Mouse (Mus musculus): ENCODE data around the gene Usb1. TPM values are rescaled to one million over a fixed set of nuclear protein-coding genes. Genes with fewer than 3 reads are reported as not detected.
A peak's percentile ranks its signal among the peaks of the same experiment; 100 is the strongest.

Gene Usb1
- total RNA-seq, 4 experiments from 2014 or later, result 11.3 to 14.0 (median 13.2) TPM

DNA sequence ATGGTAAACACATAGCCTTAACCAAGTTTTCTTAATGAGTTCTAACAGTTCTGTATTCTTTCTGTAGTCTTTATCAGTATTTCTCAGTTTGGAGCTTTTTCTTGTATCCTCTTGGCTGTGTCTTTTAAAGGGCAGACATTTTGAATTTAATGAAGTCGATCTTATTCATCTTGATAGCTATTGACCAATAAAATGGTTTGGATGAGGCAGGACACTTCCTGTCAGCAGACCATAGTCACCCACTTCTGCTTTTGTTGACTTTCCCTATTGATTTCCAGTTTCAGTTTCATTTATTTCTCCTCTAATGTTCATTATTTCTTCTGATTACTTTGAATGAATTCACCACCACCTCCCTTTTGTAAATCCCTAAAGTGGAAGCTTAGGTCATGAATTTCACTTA, 3.6 kb downstream of the Usb1 start:
- no peak for DNase-seq (ENCODE audit: low spot score)

DNA sequence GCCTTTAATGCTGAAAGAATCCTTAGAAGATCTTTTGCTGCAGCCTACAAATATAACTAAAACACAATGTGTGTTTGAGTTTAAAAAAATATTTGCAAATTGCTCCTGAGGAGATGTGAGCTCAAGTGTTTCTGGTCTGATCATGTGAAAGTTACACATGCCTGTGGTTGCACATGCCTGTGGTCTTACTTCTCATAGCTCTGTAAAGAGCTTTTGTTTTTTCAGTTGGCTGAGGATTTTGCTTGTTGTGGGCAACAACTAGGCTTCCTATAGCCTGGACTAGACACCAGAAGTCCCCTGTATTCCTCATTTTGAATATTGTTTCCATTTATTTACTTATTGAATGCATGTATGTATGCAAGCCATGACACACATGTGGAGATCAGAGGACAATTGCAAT, 4.3 kb downstream of the Usb1 start:
- no peak for DNase-seq (ENCODE audit: low spot score)

GRCm38 (mm10) chr8:95341721-95342120, 9.6 kb downstream of the Usb1 start:
- peak; percentile 55 for DNase-seq (ENCODE audit: low spot score)

GRCm38 (mm10) chr8:95344668-95345067, 12.6 kb downstream of the Usb1 start:
- no peak for DNase-seq (ENCODE audit: low spot score)

GRCm38 (mm10) chr8:95346643-95347545, 14.8 kb downstream of the Usb1 start:
- DNase-seq (ENCODE audit: low spot score), result peak; percentile 77

DNA sequence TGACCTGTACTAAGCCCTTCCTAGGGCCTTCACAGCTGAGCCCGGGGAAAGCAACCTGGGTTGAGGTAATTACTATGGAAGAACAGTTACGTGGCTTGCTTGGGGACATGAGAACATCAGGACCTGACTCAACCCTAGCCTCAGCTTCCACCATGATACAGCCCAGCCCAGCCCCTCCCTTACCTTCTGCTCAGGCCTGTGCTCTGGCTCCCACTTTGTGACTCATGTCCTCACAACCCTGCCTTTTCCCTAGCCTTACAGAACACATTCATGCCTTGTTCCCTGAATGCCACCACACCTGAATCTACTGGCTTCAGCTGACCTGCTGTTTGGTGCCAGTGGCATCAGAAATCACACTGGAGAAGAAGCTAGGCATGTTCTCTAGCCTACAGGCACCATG, 16.3 kb downstream of the Usb1 start:
- DNase-seq (ENCODE audit: low spot score), result no peak

- DNase-seq (ENCODE audit: low spot score), result peak; percentile 59
These were observed 16.9 kb downstream of the Usb1 start for GRCm38 (mm10) chr8:95348811-95349630.

- DNase-seq (ENCODE audit: low spot score), result no peak
These were observed 19.4 kb downstream of the Usb1 start for GRCm38 (mm10) chr8:95351461-95351860.

GRCm38 (mm10) chr8:95352151-95352870, 20.2 kb downstream of the Usb1 start, which contains the start of gene Mmp15:
TSS of gene Mmp15 (plus strand) at chr8:95352268.
- DNase-seq (ENCODE audit: low spot score), result peak; percentile 78

GRCm38 (mm10) chr8:95352871-95353866, 21.1 kb downstream of the Usb1 start:
- no peak for DNase-seq (ENCODE audit: low spot score)

DNA sequence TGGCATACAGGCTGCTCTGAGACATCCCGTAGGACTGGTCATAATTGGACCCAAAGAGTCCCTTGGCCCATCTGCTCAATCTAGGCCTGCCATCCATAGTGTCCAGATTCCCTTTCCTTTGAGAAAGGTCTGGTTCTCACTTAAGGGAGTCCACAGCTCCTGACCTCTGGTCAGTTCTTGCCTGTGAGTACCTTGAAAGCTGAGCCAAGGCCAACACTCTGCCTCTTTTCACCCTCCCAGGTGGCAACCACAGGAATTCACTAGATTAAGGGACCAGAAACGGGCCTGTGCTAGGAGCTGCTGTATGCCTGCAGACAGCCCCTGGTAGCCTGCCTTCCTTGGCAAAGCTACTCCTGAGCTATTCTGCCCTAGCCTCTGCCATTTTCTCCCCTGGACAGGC, 22.5 kb downstream of the Usb1 start:
- DNase-seq (ENCODE audit: low spot score), result no peak

DNA sequence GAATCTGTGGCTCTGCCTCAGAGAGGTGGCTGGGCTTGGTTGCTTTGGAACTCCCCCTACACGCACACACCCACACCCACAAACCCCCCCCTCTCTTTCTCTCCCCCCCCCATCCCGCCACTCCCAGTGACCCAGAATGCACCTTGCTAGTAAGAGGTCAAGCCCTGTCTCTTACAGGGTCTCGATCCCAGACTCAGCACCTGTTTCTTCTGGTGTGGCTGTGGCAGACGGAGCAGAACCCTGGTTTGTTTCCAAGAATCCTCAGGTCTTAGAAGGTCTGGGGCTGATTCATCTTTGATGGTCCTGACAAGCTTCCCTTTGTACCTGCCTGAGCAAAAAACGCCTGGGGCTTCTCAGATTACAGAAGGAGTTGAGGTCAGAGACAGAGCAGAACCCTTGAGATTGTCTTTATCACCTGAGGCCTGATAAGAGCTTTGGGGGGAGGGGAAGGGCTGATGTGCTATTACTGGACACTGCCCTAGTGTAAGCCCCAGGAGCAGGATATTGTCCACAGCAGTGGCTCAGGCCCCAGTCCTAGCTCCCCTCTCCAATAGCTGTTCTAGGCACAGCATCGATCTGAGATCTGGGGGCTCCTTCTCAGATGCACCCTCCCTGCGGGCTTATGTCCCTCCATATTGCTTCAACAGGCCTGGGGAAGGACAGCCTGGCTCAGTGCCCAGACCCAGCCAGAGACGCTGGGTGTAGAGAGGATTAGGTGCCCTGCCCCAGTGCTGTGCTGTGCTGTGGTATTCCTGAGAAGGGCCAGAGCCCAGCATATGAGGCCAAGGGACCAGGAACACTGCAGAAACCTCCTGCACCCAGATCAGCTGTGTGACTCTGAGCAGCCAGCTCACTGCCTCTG, 26.7 kb downstream of the Usb1 start:
- DNase-seq (ENCODE audit: low spot score), result no peak

DNA sequence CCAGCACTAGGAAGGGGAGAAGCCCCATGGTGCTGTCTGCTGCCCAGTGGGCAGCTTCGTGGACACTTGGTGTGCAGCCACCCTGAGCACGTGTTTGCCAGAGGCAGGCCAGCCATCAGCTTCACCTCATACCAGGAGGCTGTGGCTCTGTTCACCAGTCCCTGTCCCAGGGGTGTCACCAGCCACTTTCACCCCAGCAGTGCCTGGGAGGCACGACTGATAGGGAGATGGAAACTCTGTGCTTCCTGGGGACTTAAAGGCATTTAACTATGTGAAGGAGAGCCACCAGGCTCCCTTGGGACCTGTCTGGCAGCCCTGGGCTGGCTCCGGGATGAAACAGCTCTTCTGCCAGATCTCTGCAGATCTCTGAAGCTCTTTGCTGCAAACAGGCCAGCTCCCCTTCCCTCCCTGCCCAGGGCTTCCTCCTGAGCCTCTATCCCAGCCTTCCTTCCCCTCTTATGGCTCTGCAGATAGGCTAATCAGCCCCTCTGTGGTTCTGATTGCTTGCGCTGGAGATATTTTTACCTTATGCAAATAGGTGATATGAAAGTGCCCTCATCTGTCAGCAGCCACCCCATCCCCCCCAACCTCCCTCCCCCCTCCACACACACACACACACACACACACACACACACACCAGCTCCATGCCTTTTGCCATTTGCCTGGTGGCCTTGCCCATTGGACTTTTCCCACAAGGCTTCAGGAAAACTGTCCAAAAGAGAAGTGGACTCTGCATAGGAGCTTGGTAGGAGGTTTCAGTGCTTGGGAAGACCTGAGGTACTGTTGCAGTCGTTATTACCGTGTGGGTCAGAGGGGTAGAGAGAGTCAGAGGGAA, 28.3 kb downstream of the Usb1 start:
- no peak for DNase-seq (ENCODE audit: low spot score)

DNA sequence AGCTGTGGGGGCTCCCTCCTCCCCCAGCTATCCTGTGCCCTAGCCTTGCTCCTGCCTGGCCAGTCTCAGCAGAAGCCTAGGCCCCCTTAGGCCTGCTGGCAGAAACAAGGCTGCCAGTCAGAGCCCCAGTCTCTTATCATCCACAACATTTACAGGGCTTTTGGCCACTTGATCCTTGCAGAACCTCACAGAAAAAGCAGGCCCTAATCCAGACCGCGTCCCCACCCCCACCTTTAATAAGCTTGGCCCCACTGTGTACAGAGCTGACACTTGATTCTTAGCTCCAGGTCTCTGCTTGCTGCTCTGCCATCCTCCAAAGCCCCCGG, 28.9 kb downstream of the Usb1 start:
- no peak for DNase-seq (ENCODE audit: low spot score)

DNA sequence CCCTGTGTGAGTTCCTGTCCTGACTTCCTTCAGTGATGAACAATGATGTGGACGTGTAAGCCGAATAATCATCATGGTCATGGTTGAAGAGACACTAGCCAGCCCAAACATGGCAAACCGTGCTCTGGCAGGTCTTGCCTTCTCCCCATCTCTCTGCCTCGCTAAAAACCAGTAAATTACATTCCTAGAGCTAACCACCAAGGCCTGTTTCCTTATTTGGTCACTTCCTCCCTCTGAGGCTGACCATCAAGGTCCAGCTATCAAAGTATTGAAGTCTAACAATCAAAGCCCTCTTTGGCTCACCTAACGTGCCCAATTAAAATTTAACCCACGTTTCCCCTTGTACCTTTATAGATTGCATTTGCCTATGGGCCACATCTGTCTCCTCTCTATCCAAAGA, 30.2 kb downstream of the Usb1 start:
- no peak for DNase-seq (ENCODE audit: low spot score)

GRCm38 (mm10) chr8:95363849-95364248, 31.8 kb downstream of the Usb1 start:
- DNase-seq (ENCODE audit: low spot score), result no peak

DNA sequence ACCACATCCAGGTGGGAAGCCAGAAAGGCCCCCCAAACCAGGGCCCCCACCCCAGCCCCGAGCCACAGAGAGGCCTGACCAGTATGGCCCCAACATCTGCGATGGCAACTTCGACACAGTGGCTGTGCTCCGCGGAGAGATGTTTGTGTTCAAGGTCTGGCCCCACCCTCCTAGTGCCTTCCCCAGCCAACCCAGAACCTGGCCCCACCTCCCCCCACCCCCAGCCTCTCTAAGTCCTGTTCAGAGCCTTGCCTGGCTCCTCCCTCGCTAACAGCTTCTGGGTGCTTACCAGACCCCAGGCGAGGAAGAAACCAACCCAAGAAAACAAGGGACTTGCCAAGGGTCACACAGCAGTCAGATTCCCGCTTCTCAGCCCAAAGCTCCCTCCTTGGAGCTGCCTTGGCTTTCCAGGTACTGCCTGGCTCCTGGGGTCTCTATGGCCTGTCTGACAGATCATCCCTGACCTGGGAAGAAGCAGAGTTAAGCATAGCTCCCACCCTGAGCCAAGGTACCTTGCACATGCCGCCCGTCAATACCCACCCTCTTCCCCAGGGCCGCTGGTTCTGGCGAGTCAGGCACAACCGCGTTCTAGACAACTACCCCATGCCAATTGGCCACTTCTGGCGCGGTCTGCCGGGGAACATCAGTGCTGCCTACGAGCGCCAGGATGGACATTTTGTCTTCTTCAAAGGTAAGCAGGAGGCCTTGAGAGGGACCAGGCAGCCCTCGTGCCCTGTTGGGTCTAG, 37.7 kb downstream of the Usb1 start:
- DNase-seq (ENCODE audit: low spot score), result no peak

DNA sequence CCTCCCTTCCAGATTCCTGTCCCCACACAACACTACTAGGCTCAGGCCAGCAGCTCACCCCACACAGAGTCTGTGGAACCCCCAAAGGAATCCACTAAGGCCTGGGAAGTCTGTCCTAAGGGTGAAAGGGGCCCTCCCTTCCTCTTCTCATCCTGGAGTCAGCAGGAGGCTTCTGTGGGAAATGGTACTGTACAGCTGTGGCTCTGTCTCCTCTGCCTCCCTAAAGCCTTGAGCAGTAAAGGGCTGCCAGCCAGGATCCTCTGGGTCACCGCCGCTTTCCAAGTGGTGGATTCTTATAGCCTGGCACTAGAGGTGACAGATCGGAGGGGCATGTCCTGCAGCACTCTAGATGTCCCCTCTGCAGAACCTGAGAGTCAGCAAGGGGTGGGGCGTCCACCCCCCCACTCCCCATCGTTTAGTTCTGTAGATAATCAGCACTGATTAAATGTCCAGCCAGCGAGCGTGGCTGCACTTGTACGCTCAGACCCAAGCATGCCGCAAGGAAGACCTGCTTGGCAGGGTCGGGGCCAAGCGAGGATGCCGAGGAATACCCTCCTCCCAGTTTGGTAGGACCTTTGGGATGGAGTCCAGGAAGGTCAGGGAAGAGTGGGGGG, 41.4 kb downstream of the Usb1 start:
- DNase-seq (ENCODE audit: low spot score), result peak; percentile 60
